Mouse (Mus musculus) E14TG2a.4 (cell line): ENCODE data around the gene Tlnrd1.

Source experiments
- CTCF ChIP-seq: conservative IDR thresholded peaks from 2 replicates; pipeline ENCODE4 v1.5.1; 2014; ENCODE audit warnings: low read length
- NANOG ChIP-seq: IDR thresholded peaks from 2 replicates; pipeline ENCODE4 v1.6.1; 2014; ENCODE audit warnings: borderline replicate concordance, low read length, mixed read lengths
- POU5F1 ChIP-seq: IDR thresholded peaks from 2 replicates; pipeline ENCODE4 v1.6.1; 2014; ENCODE audit warnings: low read length, borderline replicate concordance

GRCm38 (mm10) chr7:83894348-83894747, 10.2 kb upstream of the Tlnrd1 start:
- TF ChIP-seq CTCF (0 out of 2 replicates have a peak, but pooled peaks have one; percentile 16), NANOG (no peak), POU5F1 (no peak)
